Mouse (Mus musculus) erythroid progenitor cell, adult 5-6 weeks (primary cell): ENCODE measurements around the gene 5830473C10Rik. TPM values are rescaled to one million over a fixed set of nuclear protein-coding genes. Genes with fewer than 3 reads are reported as not detected.

Source experiments
- ATAC-seq: replicated peaks from 2 replicates; pipeline ENCODE4 v1.8.0; 2016; ENCODE audit warnings: moderate number of reproducible peaks, mild to moderate bottlenecking, moderate TSS enrichment, inconsistent platforms; ENCODE audit not compliant: poor library complexity, low FRiP score, severe bottlenecking
- total RNA-seq, 2 experiments: library from RNA; stranded (forward) in 1 of 2; stranded (reverse) in 1 of 2; fragments of 150-400 nt in 1 of 2; fragments of 186-747, 209-891 nt in 1 of 2; gene quantifications; 2 replicates each; pipeline versions ENCODE4 v1.2.3 to v1.2.4; 2015 to 2017; ENCODE audit warnings: low replicate concordance in 2 of 2

The 5830473C10Rik gene
- total RNA-seq, 2 experiments from 2014 or later: not detected

DNA sequence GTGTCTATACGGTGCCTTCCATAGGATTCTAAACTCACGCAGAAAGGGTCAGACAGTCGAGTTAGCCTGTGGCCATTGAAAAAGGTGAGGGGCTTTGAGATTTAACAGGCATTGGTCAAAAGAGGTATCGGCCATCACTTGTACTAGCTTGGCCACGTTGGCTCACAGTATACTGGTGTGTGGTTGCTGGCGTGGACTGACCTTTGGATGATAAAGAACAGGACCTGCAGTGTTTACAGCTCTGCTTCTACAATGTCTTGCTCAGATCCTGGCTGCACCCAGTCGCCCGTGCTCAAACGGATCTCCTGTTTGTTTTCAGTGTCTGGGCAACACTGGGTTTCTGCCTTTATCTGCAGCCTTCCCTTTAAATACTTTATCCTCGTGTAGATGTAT is 80.3 kb downstream of the 5830473C10Rik start:
- ATAC-seq: no peak

GRCm38 (mm10) chr5:90645579-90645978 is 84.7 kb downstream of the 5830473C10Rik start:
- no peak for ATAC-seq

DNA sequence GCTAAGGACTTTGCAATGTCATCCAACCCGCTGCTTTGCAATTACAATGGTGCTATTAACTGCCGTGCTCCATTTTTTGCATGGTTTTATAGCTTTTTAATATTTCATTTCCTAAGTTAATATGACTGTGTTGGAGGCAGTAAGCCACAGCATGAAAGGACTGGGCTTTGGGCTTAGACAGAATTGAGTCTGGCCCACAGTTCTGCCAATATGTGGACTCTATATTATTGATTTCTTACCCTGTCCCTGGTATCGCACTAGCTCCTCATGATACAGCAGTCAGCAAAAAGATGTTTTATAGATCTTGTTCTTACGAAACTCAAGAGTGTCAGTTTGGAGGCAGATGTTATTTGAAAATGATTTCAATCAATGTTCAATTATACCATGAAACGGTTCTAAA is 85.5 kb downstream of the 5830473C10Rik start:
- ATAC-seq: no peak

Other genes starting within 250 kb of the 5830473C10Rik start
- 105 and 121 TPM in 2 replicates for gene Ankrd17, start 194.5 kb upstream of the 5830473C10Rik start, total RNA-seq (2015; ENCODE audit: low replicate concordance)
- 141 and 214 TPM in 2 replicates for gene Ankrd17, start 194.5 kb upstream of the 5830473C10Rik start, total RNA-seq (2017; ENCODE audit: low replicate concordance)
- 4.6 TPM in 1 of 2 replicates, not detected in the other for gene Gm9958, start 193.9 kb upstream of the 5830473C10Rik start, total RNA-seq (2015; ENCODE audit: low replicate concordance)
- 0.51 and 6.3 TPM in 2 replicates for gene Gm9958, start 193.9 kb upstream of the 5830473C10Rik start, total RNA-seq (2017; ENCODE audit: low replicate concordance)
- gene Alb, start 100.2 kb upstream of the 5830473C10Rik start, total RNA-seq (2015; ENCODE audit: low replicate concordance): not detected in 2 replicates
- gene Alb, start 100.2 kb upstream of the 5830473C10Rik start, total RNA-seq (2017; ENCODE audit: low replicate concordance): not detected in 2 replicates
- gene Afp, start 70.4 kb upstream of the 5830473C10Rik start, total RNA-seq (2015; ENCODE audit: low replicate concordance): 1.4 and 6.3 TPM in 2 replicates
- gene Afp, start 70.4 kb upstream of the 5830473C10Rik start, total RNA-seq (2017; ENCODE audit: low replicate concordance): 0.13 TPM in 1 of 2 replicates, not detected in the other
- gene Afm, start 42.2 kb upstream of the 5830473C10Rik start, total RNA-seq (2015; ENCODE audit: low replicate concordance): not detected in 2 replicates
- not detected in 2 replicates for gene Afm, start 42.2 kb upstream of the 5830473C10Rik start, total RNA-seq (2017; ENCODE audit: low replicate concordance)
- not detected in 2 replicates for gene Rassf6, start 79.5 kb downstream of the 5830473C10Rik start, total RNA-seq (2015; ENCODE audit: low replicate concordance)
- gene Rassf6, start 79.5 kb downstream of the 5830473C10Rik start, total RNA-seq (2017; ENCODE audit: low replicate concordance): not detected in 2 replicates
- gene Cxcl5, start 198.3 kb downstream of the 5830473C10Rik start, total RNA-seq (2015; ENCODE audit: low replicate concordance): not detected in 2 replicates
- not detected in 2 replicates for gene Cxcl5, start 198.3 kb downstream of the 5830473C10Rik start, total RNA-seq (2017; ENCODE audit: low replicate concordance)
- gene Ppbp, start 207.4 kb downstream of the 5830473C10Rik start, total RNA-seq (2015; ENCODE audit: low replicate concordance): 2.5 and 4.7 TPM in 2 replicates
- 0.64 and 7.8 TPM in 2 replicates for gene Ppbp, start 207.4 kb downstream of the 5830473C10Rik start, total RNA-seq (2017; ENCODE audit: low replicate concordance)
- gene Pf4, start 211.3 kb downstream of the 5830473C10Rik start, total RNA-seq (2015; ENCODE audit: low replicate concordance): 12.6 and 63.4 TPM in 2 replicates
- gene Pf4, start 211.3 kb downstream of the 5830473C10Rik start, total RNA-seq (2017; ENCODE audit: low replicate concordance): 3.0 and 5.3 TPM in 2 replicates
- not detected in 2 replicates for gene Cxcl3, start 225.0 kb downstream of the 5830473C10Rik start, total RNA-seq (2015; ENCODE audit: low replicate concordance)
- gene Cxcl3, start 225.0 kb downstream of the 5830473C10Rik start, total RNA-seq (2017; ENCODE audit: low replicate concordance): not detected in 2 replicates
- not detected in 2 replicates for gene Cxcl15, start 233.4 kb downstream of the 5830473C10Rik start, total RNA-seq (2015; ENCODE audit: low replicate concordance)
- not detected in 2 replicates for gene Cxcl15, start 233.4 kb downstream of the 5830473C10Rik start, total RNA-seq (2017; ENCODE audit: low replicate concordance)